Mouse (Mus musculus): ENCODE data around the gene Tex10.

GRCm38 (mm10) chr4:48396949-48397348 lies 76.3 kb downstream of the Tex10 start:
- no peak for TF ChIP-seq POLR2A (IDR thresholded peaks at IDR 0.05; ENCODE audit: low read depth, low read length)
- no peak for TF ChIP-seq CTCF (IDR thresholded peaks at IDR 0.05; ENCODE audit: borderline replicate concordance, insufficient read depth, low read length)

All from embryonic fibroblast, embryonic 13.5 days (primary cell).